Mouse (Mus musculus) liver, embryonic 14.5 days (tissue): ENCODE measurements at regions not wholly inside any gene's neighbourhood (a gene's known extent, or its start where the extent isn't known, plus 50 kb on each side); places are given as distances from the start of the nearest gene placed in this dataset.

ENCODE experiments used
- ATAC-seq: fragments of 200-750 bp; cut with Nextera tagmentation; 2 replicates; pipeline ENCODE4 v1.8.0; 2017; ENCODE audit warnings: moderate number of reproducible peaks, mild to moderate bottlenecking, moderate library complexity; ENCODE audit not compliant: insufficient read depth
- DNase-seq, 3 experiments: peaks; one replicate each; pipeline ENCODE4 v3.0.0-alpha.2; 2012 to 2013; ENCODE audit warnings: low read depth in 3 of 3, low spot score in 3 of 3
- H3K27ac ChIP-seq: fragments of 300-500 bp; sonication (generic); 2 replicates; pipeline ENCODE4 v1.5.1; 2014; ENCODE audit warnings: moderate library complexity, mild to moderate bottlenecking, control low read depth, inconsistent platforms
- H3K27me3 ChIP-seq: fragments of 300-500 bp; sonication (generic); 2 replicates; pipeline ENCODE4 v1.6.1; 2014; ENCODE audit warnings: mild to moderate bottlenecking, low read length, moderate library complexity; ENCODE audit not compliant: control insufficient read depth, insufficient read depth
- H3K36me3 ChIP-seq: fragments of 300-500 bp; sonication (generic); replicated peaks from 2 replicates; pipeline ENCODE4 v1.6.1; 2014; ENCODE audit warnings: low read depth; ENCODE audit not compliant: control insufficient read depth, insufficient read depth
- H3K4me1 ChIP-seq, 2 experiments: fragments of 200-500 bp in 1 of 2; fragments of 300-500 bp in 1 of 2; sonication (generic) in 1 of 2; replicated peaks; 2 replicates each; pipeline ENCODE4 v1.6.1; 2012 to 2014; ENCODE audit warnings: antibody characterized with exemption in 1 of 2, inconsistent platforms in 1 of 2, low read length in 1 of 2; ENCODE audit not compliant: control insufficient read depth in 2 of 2, insufficient read depth in 2 of 2
- H3K4me2 ChIP-seq: fragments of 300-500 bp; sonication (generic); 2 replicates; pipeline ENCODE4 v1.6.1; 2014; ENCODE audit warnings: low read depth, mild to moderate bottlenecking, control low read depth, moderate library complexity
- H3K4me3 ChIP-seq, 2 experiments: fragments of 200-500 bp in 1 of 2; fragments of 300-500 bp in 1 of 2; sonication (generic) in 1 of 2; 2 replicates each; pipeline ENCODE4 v1.5.1; 2012 to 2014; ENCODE audit warnings: low read depth in 2 of 2, low read length in 2 of 2, mild to moderate bottlenecking in 2 of 2, control low read depth in 1 of 2, inconsistent platforms in 1 of 2, moderate library complexity in 1 of 2; ENCODE audit not compliant: insufficient read depth in 1 of 2
- H3K9ac ChIP-seq: fragments of 300-500 bp; sonication (generic); replicated peaks from 2 replicates; pipeline ENCODE4 v1.6.1; 2014; ENCODE audit warnings: mild to moderate bottlenecking, control low read depth, moderate library complexity
- H3K9me3 ChIP-seq: fragments of 300-500 bp; sonication (generic); 2 replicates; pipeline ENCODE4 v1.6.1; 2016; ENCODE audit warnings: low read length, mixed read lengths; ENCODE audit not compliant: control insufficient read depth
- CTCF ChIP-seq: IDR thresholded peaks from 2 replicates; pipeline ENCODE4 v1.5.1; 2016; ENCODE audit warnings: antibody characterized with exemption, low read depth, control low read depth
- EP300 ChIP-seq: IDR thresholded peaks from 2 replicates; pipeline ENCODE4 v1.6.1; 2016; ENCODE audit warnings: antibody characterized with exemption, low read depth
- WGBS: fragments of 180-500 bp; shearing (Covaris S2); extraction: QIAGEN DNeasy Blood & Tissue Kit; methylation state at CpG from one replicate; pipeline ENCODE4 v1.1.7; 2014; ENCODE audit not compliant: insufficient replicate concordance; 5-methylcytosine and 5-hydroxymethylcytosine counted together

DNA sequence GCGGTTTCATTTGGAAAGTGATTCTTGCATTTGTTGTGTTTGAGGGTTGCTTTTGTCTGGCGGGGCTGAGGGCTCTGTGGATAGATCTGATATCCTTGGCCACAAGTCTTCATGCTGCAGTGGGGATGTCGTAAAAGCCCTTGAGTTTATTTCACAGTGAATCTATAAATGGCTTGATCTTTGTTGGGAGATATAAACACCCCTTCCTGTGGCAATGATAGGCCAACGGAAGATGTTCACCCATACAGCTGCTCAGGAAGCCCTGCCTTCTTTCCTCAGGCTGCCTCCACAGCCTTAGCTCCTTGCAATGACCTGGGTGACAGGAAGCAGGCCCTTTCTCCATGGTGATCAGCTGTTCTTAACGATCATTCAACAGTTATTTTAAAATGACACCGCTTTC is 291.3 kb upstream of the Gadl1 start:
- Histone ChIP-seq H3K4me2 (no peak overlapping the region), H3K27me3 (no peaks in the 10 kb centered on the region), H3K9me3 (no peaks in the 10 kb centered on the region), H3K36me3 (no peaks in the 10 kb centered on the region), H3K27ac (no peak overlapping the region), H3K4me3 (no peak overlapping the region), H3K4me1 (peaks cover 0 to 4% of the 10 kb centered on the region in 2 experiments; a peak in 2 of 4 replicates), H3K9ac (no peak overlapping the region)
- DNase-seq (no peak), ATAC-seq (no peak)
- 17% methylated on average over 6 of the region's 6 CpGs for WGBS
- no peak for TF ChIP-seq CTCF
- no peak for TF ChIP-seq EP300

DNA sequence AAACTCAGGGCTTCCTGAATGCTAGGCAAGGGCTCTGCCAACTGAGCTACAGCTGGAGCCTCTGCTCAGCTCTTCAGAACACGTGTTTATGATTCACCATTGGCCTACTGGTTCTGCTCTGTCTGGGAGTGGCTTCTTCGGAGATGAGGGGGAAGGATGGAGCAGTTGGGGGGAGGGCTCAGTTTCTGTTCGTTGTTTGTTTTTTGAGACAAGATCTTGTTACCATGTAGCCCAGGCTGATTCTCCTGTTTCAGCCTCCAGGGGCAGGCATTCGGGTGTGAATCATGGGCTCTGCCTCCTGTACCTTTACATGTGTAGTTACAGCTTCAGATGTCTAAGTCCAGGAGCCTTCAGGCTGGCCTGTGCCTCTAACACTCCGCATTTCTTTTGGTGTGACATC is 285.3 kb upstream of the Gadl1 start:
- ATAC-seq (peak; percentile 31; the same call in 1 of the 2 replicates), DNase-seq (peak in 1 of 3 experiments; percentile 37)
- H3K9ac ChIP-seq, result no peak overlapping the region
- H3K27ac ChIP-seq, result no peak overlapping the region
- peaks cover 0 to 7% of the 10 kb centered on the region in 2 experiments; a peak in 2 of 4 replicates for H3K4me1 ChIP-seq
- no peaks in the 10 kb centered on the region for H3K36me3 ChIP-seq
- no peak overlapping the region for H3K4me3 ChIP-seq
- no peaks in the 10 kb centered on the region for H3K27me3 ChIP-seq
- no peak overlapping the region for H3K4me2 ChIP-seq
- no peaks in the 10 kb centered on the region for H3K9me3 ChIP-seq
- no peak for TF ChIP-seq EP300
- TF ChIP-seq CTCF, result 0 out of 2 replicates have a peak, but pooled peaks have one; percentile 6
- WGBS, result 3% methylated on average over 5 of the region's 5 CpGs

DNA sequence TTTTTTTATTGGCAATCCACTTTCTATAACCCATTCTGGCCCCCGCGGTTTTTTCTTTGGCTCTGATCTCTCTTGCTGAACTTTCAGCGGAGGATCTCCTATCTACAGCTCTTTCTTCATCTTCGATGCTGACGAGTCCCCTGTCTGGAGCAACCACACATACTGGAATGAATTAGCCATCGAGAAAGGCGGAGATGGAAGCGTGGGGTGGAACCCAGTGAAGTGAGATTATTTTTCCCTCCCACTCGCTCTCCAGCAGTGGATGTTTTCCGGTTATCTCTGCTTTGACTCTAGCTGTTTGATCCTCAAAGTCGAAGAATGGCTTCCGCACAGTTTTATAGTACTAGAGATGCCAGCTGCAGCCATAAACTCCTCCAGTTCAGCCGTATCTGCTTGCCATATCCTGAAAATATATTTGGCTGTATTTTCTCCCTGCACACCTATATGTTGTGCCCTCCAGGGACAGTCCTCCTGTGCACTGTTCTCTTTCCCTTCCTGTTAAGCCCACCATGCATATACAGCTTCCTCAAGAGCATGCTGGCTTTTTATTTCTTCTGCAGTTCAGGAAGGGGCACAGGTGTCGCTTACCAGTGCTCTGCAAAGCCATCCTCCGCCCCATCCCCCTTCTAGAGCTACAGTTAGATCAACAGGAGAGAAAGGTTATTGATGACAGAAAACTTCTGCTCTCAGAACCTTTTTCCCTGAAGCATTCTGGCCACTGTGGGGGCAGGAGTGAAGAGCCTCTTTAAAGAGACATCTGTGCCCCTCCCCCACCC is 284.3 kb upstream of the Gadl1 start:
- DNase-seq, result no peak
- TF ChIP-seq CTCF, result no peak
- Histone ChIP-seq H3K4me1 (peaks cover 0 to 7% of the 10 kb centered on the region in 2 experiments; a peak in 2 of 4 replicates), H3K4me2 (no peak overlapping the region), H3K9ac (no peak overlapping the region), H3K9me3 (no peaks in the 10 kb centered on the region), H3K27me3 (no peaks in the 10 kb centered on the region), H3K27ac (no peak overlapping the region), H3K36me3 (no peaks in the 10 kb centered on the region), H3K4me3 (no peak overlapping the region)
- 52% methylated on average over 15 of the region's 15 CpGs for WGBS
- ATAC-seq, result no peak

DNA sequence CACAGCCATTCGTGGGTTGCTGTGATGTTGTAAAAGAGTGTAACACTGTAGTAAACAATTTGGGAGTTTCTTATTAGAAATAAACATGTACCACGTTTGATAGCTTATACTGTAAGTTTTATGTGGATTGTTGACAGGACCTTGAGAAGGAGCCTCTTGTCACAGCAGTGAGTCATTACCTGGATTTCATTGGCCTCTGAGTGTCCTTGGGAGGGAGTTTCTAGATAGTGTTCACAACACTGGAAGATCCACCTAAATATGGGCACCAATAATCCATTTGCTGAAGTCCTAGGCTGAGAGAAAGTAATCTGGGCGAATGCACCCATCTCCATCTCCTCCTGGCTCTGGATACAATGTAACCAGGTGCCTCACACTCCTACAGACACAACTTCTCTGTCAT is 281.7 kb upstream of the Gadl1 start:
- ATAC-seq (no peak), DNase-seq (no peak)
- H3K27me3 ChIP-seq, result no peaks in the 10 kb centered on the region
- peaks cover 0 to 7% of the 10 kb centered on the region in 2 experiments; a peak in 2 of 4 replicates for H3K4me1 ChIP-seq
- no peak overlapping the region for H3K9ac ChIP-seq
- H3K27ac ChIP-seq, result no peak overlapping the region
- 52% methylated on average over 3 of the region's 3 CpGs for WGBS
- no peaks in the 10 kb centered on the region for H3K9me3 ChIP-seq
- no peak overlapping the region for H3K4me3 ChIP-seq
- no peaks in the 10 kb centered on the region for H3K36me3 ChIP-seq
- TF ChIP-seq EP300, result no peak
- TF ChIP-seq CTCF, result no peak
- no peak overlapping the region for H3K4me2 ChIP-seq

DNA sequence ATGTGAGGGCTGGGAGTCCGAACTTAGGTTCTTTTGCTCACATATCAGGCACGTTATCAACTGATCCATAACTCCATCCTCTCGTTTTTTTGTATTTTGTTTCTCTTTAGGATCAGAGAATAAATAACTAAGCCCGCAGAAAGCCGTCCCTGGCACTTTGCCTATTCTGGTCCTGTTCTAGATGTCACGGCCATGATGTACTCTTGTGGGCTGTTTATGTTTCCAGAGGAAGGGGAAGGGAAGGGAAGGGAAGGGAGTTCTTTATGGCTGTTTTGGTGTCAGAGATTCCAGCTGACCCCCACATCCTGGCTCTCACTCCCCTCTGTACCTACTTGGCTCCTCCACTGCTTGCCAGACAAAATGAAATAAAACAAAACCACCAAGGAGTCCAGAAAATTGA is 272.1 kb upstream of the Gadl1 start:
- H3K36me3 ChIP-seq, result no peaks in the 10 kb centered on the region
- H3K27me3 ChIP-seq, result no peaks in the 10 kb centered on the region
- no peaks in the 10 kb centered on the region for H3K4me1 ChIP-seq
- no peak for ATAC-seq
- H3K9me3 ChIP-seq, result no peaks in the 10 kb centered on the region
- no peak overlapping the region for H3K9ac ChIP-seq
- no peak overlapping the region for H3K4me3 ChIP-seq
- no peak overlapping the region for H3K27ac ChIP-seq
- WGBS, result 58% methylated on average over 6 of the region's 6 CpGs
- TF ChIP-seq EP300 (no peak), CTCF (no peak)
- no peak overlapping the region for H3K4me2 ChIP-seq
- DNase-seq, result no peak
